Mouse (Mus musculus): ENCODE measurements around the gene Lmcd1.

The Lmcd1 gene

GRCm38 (mm10) chr6:112284087-112284486 is 10.5 kb downstream of the Lmcd1 start:
- in situ Hi-C loops (cut with MboI; ENCODE audit: low sequenced_read_pairs) = no loop called here

GRCm38 (mm10) chr6:112287671-112288070 is 14.1 kb downstream of the Lmcd1 start:
- in situ Hi-C loops (cut with MboI; ENCODE audit: low sequenced_read_pairs) = no loop called here

- in situ Hi-C loops (cut with MboI; ENCODE audit: low sequenced_read_pairs) = no loop called here
Observed at GRCm38 (mm10) chr6:112288271-112288670, 14.7 kb downstream of the Lmcd1 start.

GRCm38 (mm10) chr6:112291146-112291545 is 17.6 kb downstream of the Lmcd1 start:
- in situ Hi-C loops (cut with MboI; ENCODE audit: low sequenced_read_pairs) = no loop called here

GRCm38 (mm10) chr6:112293320-112293719 is 19.8 kb downstream of the Lmcd1 start:
- in situ Hi-C loops (cut with MboI; ENCODE audit: low sequenced_read_pairs) = no loop called here

- in situ Hi-C loops (cut with MboI; ENCODE audit: low sequenced_read_pairs) = no loop called here
Observed at GRCm38 (mm10) chr6:112295269-112295668, 21.7 kb downstream of the Lmcd1 start.

- in situ Hi-C loops (cut with MboI; ENCODE audit: low sequenced_read_pairs) = no loop called here
Observed at GRCm38 (mm10) chr6:112300146-112300545, 26.6 kb downstream of the Lmcd1 start.

- in situ Hi-C loops (cut with MboI; ENCODE audit: low sequenced_read_pairs) = no loop called here
Observed at GRCm38 (mm10) chr6:112300633-112301032, 27.1 kb downstream of the Lmcd1 start.

GRCm38 (mm10) chr6:112302248-112302647 is 28.7 kb downstream of the Lmcd1 start:
- in situ Hi-C loops (cut with MboI; ENCODE audit: low sequenced_read_pairs) = no loop called here

- in situ Hi-C loops (cut with MboI; ENCODE audit: low sequenced_read_pairs) = no loop called here
Observed at GRCm38 (mm10) chr6:112302814-112303383, 29.3 kb downstream of the Lmcd1 start.

GRCm38 (mm10) chr6:112304751-112305150 is 31.2 kb downstream of the Lmcd1 start:
- in situ Hi-C loops (cut with MboI; ENCODE audit: low sequenced_read_pairs) = no loop called here

- in situ Hi-C loops (cut with MboI; ENCODE audit: low sequenced_read_pairs) = no loop called here
Observed at GRCm38 (mm10) chr6:112309330-112309938, 35.9 kb downstream of the Lmcd1 start.

- in situ Hi-C loops (cut with MboI; ENCODE audit: low sequenced_read_pairs) = no loop called here
Observed at GRCm38 (mm10) chr6:112311385-112311784, 37.8 kb downstream of the Lmcd1 start.

- in situ Hi-C loops (cut with MboI; ENCODE audit: low sequenced_read_pairs) = no loop called here
Observed at GRCm38 (mm10) chr6:112319449-112319848, 45.9 kb downstream of the Lmcd1 start.

GRCm38 (mm10) chr6:112320679-112321078 is 47.1 kb downstream of the Lmcd1 start:
- in situ Hi-C loops (cut with MboI; ENCODE audit: low sequenced_read_pairs) = no loop called here

- in situ Hi-C loops (cut with MboI; ENCODE audit: low sequenced_read_pairs) = no loop called here
Observed at GRCm38 (mm10) chr6:112322916-112323315, 49.4 kb downstream of the Lmcd1 start.

GRCm38 (mm10) chr6:112325213-112325612 is 51.7 kb downstream of the Lmcd1 start:
- in situ Hi-C loops (cut with MboI; ENCODE audit: low sequenced_read_pairs) = no loop called here

- in situ Hi-C loops (cut with MboI; ENCODE audit: low sequenced_read_pairs) = no loop called here
Observed at GRCm38 (mm10) chr6:112327793-112328192, 54.2 kb downstream of the Lmcd1 start.

GRCm38 (mm10) chr6:112330520-112331222 is 57.1 kb downstream of the Lmcd1 start:
- in situ Hi-C loops (cut with MboI; ENCODE audit: low sequenced_read_pairs) = no loop called here

GRCm38 (mm10) chr6:112331223-112331598 is 57.7 kb downstream of the Lmcd1 start:
- in situ Hi-C loops (cut with MboI; ENCODE audit: low sequenced_read_pairs) = no loop called here

- in situ Hi-C loops (cut with MboI; ENCODE audit: low sequenced_read_pairs) = no loop called here
Observed at GRCm38 (mm10) chr6:112333930-112334329, 60.4 kb downstream of the Lmcd1 start.

- in situ Hi-C loops (cut with MboI; ENCODE audit: low sequenced_read_pairs) = no loop called here
Observed at GRCm38 (mm10) chr6:112337667-112338066, 64.1 kb downstream of the Lmcd1 start.

All from CH12F3 (cell line).